Mouse (Mus musculus) CH12.LX (cell line): ENCODE measurements around the gene Cdk5rap2. TPM values are rescaled to one million over a fixed set of nuclear protein-coding genes. Genes with fewer than 3 reads are reported as not detected.

Experiments used
- polyA plus RNA-seq: library from polyadenylated mRNA; unstranded; fragments of >175 nt; gene quantifications from 2 replicates; pipeline ENCODE4 v1.2.1, GENCODE M21; 2012; ENCODE audit warnings: low read depth; ENCODE audit not compliant: insufficient read length
- total RNA-seq, 2 experiments: library from RNA; depleted of rRNA; stranded (reverse); fragments of 300-350 nt in 1 of 2; fragments of >200 nt in 1 of 2; gene quantifications; 2 replicates each; pipeline ENCODE4 v1.2.3; 2012 to 2014

The Cdk5rap2 gene
- total and polyA plus RNA-seq, 3 experiments = 12.1 to 26.3 (median 15.9) TPM

Other genes starting within 250 kb of the Cdk5rap2 start
- not detected in 2 replicates for gene Megf9, start 124.6 kb upstream of the Cdk5rap2 start, total RNA-seq (2012; rRNA removed)
- gene Megf9, start 124.6 kb upstream of the Cdk5rap2 start, total RNA-seq (2014; rRNA removed) = not detected in 2 replicates
- gene Megf9, start 124.6 kb upstream of the Cdk5rap2 start, polyA plus RNA-seq = not detected in 2 replicates